Mouse (Mus musculus): ENCODE data around the gene Prkca. TPM values are rescaled to one million over a fixed set of nuclear protein-coding genes. Genes with fewer than 3 reads are reported as not detected.

The Prkca gene
- polyA plus RNA-seq, 1 experiment from 2014 or later = 19.8 TPM

DNA sequence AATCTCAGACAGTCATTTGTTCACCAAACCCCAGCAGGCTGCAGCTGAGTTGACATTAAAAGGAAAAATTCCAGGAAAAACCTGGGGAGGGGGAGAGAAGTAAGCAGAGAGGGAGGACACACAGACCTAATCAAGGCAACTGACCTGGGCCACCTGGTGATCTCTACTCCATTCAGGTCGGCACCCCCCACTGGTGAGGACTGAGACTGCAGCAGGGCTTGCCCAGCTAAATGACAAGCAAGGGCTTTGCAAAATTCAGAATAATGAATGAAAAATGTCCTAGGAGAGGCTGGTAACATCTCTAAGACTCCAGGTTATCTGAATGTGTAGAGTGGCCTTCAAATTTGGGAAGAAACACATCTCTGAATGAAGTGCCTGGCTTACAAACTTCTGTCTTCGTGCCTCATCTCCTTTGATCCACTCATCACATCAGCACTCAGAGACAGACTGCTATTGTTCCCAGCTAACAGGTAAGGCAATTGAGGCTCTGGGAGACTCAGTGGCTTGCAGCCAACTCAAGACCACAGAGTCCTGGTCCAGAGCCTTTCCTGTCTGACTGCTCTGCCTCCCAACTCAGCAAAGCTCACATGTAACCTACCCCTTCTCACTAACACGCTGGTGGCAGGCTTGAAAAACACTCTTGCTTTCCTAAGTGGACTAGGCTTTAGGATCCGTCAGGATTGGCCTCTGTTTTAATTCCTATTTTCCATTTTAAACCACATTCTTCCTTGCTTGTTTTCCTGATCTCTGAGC is 208.1 kb downstream of the Prkca start:
- H3K27ac ChIP-seq (ENCODE audit: low read depth) = no peak overlapping the region
- no peaks in the 10 kb centered on the region for H3K9me3 ChIP-seq (ENCODE audit: control insufficient read depth, low read length)
- H3K4me2 ChIP-seq (ENCODE audit: low read length) = no peak overlapping the region
- no peak overlapping the region for H3K9ac ChIP-seq (ENCODE audit: low read length)
- no peak for DNase-seq (ENCODE audit: low spot score)
- H3K36me3 ChIP-seq (ENCODE audit: control insufficient read depth, insufficient read depth, low read length) = no peaks in the 10 kb centered on the region
- no peak overlapping the region for H3K4me3 ChIP-seq (ENCODE audit: low read depth, low read length)
- 26% methylated on average over 4 of the region's 4 CpGs for WGBS
- ATAC-seq (replicated peaks; ENCODE audit: low FRiP score, low TSS enrichment, low read depth) = no peak
- no peaks in the 10 kb centered on the region for H3K27me3 ChIP-seq (replicated peaks; ENCODE audit: control insufficient read depth, insufficient read depth, low read length)
- H3K4me1 ChIP-seq (replicated peaks; ENCODE audit: control insufficient read depth, insufficient read depth, low read length) = peaks cover 9% of the 10 kb centered on the region; the same call in 1 of the 2 replicates

GRCm38 (mm10) chr11:108128593-108128992 is 215.1 kb downstream of the Prkca start:
- H3K9me3 ChIP-seq (ENCODE audit: control insufficient read depth, low read length) = no peaks in the 10 kb centered on the region
- DNase-seq (ENCODE audit: low spot score) = peak; percentile 77
- no peak for ATAC-seq (replicated peaks; ENCODE audit: low FRiP score, low TSS enrichment, low read depth)
- H3K4me1 ChIP-seq (replicated peaks; ENCODE audit: control insufficient read depth, insufficient read depth, low read length) = no peaks in the 10 kb centered on the region
- no peak overlapping the region for H3K4me2 ChIP-seq (ENCODE audit: low read length)
- WGBS = 38% methylated on average over 5 of the region's 5 CpGs
- no peak overlapping the region for H3K4me3 ChIP-seq (ENCODE audit: low read depth, low read length)
- no peak overlapping the region for H3K9ac ChIP-seq (ENCODE audit: low read length)
- H3K27ac ChIP-seq (ENCODE audit: low read depth) = no peak overlapping the region
- no peaks in the 10 kb centered on the region for H3K36me3 ChIP-seq (ENCODE audit: control insufficient read depth, insufficient read depth, low read length)
- H3K27me3 ChIP-seq (replicated peaks; ENCODE audit: control insufficient read depth, insufficient read depth, low read length) = no peaks in the 10 kb centered on the region

DNA sequence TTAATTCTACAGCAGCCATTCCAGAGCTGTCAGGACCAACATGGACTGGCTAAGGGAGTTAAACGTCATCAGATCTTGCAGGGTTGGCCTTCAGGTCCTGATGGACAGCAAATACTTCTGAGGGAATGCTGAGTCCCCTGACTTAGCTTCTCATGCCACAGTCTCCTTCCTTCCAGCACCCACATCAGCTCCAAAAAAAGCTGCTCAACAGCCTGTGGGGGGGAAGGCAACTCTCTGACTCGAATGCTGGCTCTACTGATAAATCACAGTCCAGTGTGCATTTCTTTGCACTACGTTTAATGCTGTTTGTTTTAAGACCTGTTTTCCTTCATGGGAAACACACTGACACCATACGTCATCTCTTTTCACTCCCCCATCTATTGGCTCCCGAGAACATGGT is 215.8 kb downstream of the Prkca start:
- no peaks in the 10 kb centered on the region for H3K36me3 ChIP-seq (ENCODE audit: control insufficient read depth, insufficient read depth, low read length)
- H3K4me3 ChIP-seq (ENCODE audit: low read depth, low read length) = no peak overlapping the region
- no peak for ATAC-seq (replicated peaks; ENCODE audit: low FRiP score, low TSS enrichment, low read depth)
- H3K4me2 ChIP-seq (ENCODE audit: low read length) = no peak overlapping the region
- no peaks in the 10 kb centered on the region for H3K27me3 ChIP-seq (replicated peaks; ENCODE audit: control insufficient read depth, insufficient read depth, low read length)
- H3K9ac ChIP-seq (ENCODE audit: low read length) = no peak overlapping the region
- H3K27ac ChIP-seq (ENCODE audit: low read depth) = no peak overlapping the region
- DNase-seq (ENCODE audit: low spot score) = no peak
- H3K4me1 ChIP-seq (replicated peaks; ENCODE audit: control insufficient read depth, insufficient read depth, low read length) = no peaks in the 10 kb centered on the region
- WGBS = 63% methylated on average over 5 of the region's 5 CpGs
- H3K9me3 ChIP-seq (ENCODE audit: control insufficient read depth, low read length) = no peaks in the 10 kb centered on the region

DNA sequence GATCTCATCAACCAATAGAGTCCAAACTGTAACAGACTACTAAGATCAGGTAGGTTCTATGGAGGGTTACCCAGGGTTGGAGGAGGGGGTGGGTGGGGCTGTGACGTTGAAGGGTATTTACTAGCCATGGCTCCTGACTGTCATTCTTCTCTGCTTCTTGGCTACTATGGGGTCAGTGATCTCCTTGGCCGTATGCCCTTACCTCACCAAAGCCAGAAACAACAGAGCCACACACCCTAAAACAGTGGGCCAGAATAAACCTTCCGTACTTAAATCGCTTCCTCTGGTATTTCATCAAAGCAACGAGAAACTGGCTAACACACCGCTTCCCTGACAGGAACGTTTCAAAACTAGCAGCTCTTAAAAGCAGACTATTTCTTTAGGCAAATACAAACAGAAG is 221.2 kb downstream of the Prkca start:
- Histone ChIP-seq H3K4me3 (ENCODE audit: low read depth, low read length) (no peak overlapping the region), H3K27ac (ENCODE audit: low read depth) (no peak overlapping the region), H3K4me1 (replicated peaks; ENCODE audit: control insufficient read depth, insufficient read depth, low read length) (no peaks in the 10 kb centered on the region), H3K36me3 (ENCODE audit: control insufficient read depth, insufficient read depth, low read length) (no peaks in the 10 kb centered on the region), H3K4me2 (ENCODE audit: low read length) (no peak overlapping the region), H3K27me3 (replicated peaks; ENCODE audit: control insufficient read depth, insufficient read depth, low read length) (no peaks in the 10 kb centered on the region), H3K9me3 (ENCODE audit: control insufficient read depth, low read length) (no peaks in the 10 kb centered on the region), H3K9ac (ENCODE audit: low read length) (no peak overlapping the region)
- WGBS = 74% methylated on average over 7 of the region's 7 CpGs
- no peak for DNase-seq (ENCODE audit: low spot score)
- no peak for ATAC-seq (replicated peaks; ENCODE audit: low FRiP score, low TSS enrichment, low read depth)

GRCm38 (mm10) chr11:108120708-108121107 is 223.0 kb downstream of the Prkca start:
- Histone ChIP-seq H3K4me3 (ENCODE audit: low read depth, low read length) (no peak overlapping the region), H3K36me3 (ENCODE audit: control insufficient read depth, insufficient read depth, low read length) (no peaks in the 10 kb centered on the region), H3K27ac (ENCODE audit: low read depth) (no peak overlapping the region), H3K27me3 (replicated peaks; ENCODE audit: control insufficient read depth, insufficient read depth, low read length) (no peaks in the 10 kb centered on the region), H3K4me1 (replicated peaks; ENCODE audit: control insufficient read depth, insufficient read depth, low read length) (no peaks in the 10 kb centered on the region), H3K9me3 (ENCODE audit: control insufficient read depth, low read length) (no peaks in the 10 kb centered on the region), H3K9ac (ENCODE audit: low read length) (no peak overlapping the region), H3K4me2 (ENCODE audit: low read length) (no peak overlapping the region)
- DNase-seq (ENCODE audit: low spot score) = no peak
- WGBS = 62% methylated on average over 5 of the region's 5 CpGs
- ATAC-seq (replicated peaks; ENCODE audit: low FRiP score, low TSS enrichment, low read depth) = 0 out of 2 replicates have a peak, but pooled peaks have one; percentile 19

DNA sequence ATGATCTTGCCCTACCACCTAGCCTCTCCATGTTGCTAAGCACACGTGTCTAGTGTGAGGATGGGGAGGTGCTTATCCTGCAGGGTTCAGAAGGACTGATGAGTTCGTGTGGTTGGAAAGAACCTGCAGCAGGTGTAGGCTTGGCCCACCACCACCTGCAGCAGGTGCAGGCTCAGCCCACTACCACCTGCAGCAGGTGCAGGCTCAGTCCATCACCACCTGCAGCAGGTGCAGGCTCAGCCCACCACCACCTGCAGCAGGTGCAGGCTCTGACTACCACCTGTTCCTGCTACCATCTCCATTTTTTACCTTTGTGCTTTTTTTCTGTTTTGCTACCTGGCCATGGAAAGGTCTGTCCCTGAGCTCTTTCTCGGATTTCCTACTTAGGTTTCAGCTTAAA is 223.9 kb downstream of the Prkca start:
- Histone ChIP-seq H3K4me1 (replicated peaks; ENCODE audit: control insufficient read depth, insufficient read depth, low read length) (no peaks in the 10 kb centered on the region), H3K36me3 (ENCODE audit: control insufficient read depth, insufficient read depth, low read length) (no peaks in the 10 kb centered on the region), H3K4me3 (ENCODE audit: low read depth, low read length) (no peak overlapping the region), H3K4me2 (ENCODE audit: low read length) (no peak overlapping the region), H3K9me3 (ENCODE audit: control insufficient read depth, low read length) (no peaks in the 10 kb centered on the region), H3K27me3 (replicated peaks; ENCODE audit: control insufficient read depth, insufficient read depth, low read length) (no peaks in the 10 kb centered on the region), H3K9ac (ENCODE audit: low read length) (no peak overlapping the region), H3K27ac (ENCODE audit: low read depth) (no peak overlapping the region)
- ATAC-seq (replicated peaks; ENCODE audit: low FRiP score, low TSS enrichment, low read depth) = no peak
- 81% methylated on average over 3 of the region's 3 CpGs for WGBS
- no peak for DNase-seq (ENCODE audit: low spot score)

DNA sequence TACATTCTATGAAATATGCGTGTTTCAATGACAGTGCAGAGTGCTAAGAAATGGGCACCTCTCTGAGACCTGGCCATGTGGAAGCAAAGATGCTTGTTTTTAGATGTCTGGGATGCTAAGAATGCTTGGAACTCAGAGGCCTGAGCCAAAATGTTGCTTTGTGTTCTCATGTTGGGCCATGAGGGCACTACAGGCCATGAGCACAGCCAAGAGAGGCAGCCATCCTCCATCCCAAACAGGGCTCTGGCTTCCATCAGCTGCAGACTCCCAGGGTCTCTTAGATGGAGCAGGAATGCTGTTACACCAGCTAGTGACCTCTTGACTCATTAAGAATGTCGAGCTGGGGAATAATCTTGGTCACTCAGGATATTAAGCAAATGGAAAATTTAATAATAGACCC is 224.9 kb downstream of the Prkca start:
- 62% methylated on average over 2 of the region's 2 CpGs for WGBS
- H3K27me3 ChIP-seq (replicated peaks; ENCODE audit: control insufficient read depth, insufficient read depth, low read length) = no peaks in the 10 kb centered on the region
- no peak for ATAC-seq (replicated peaks; ENCODE audit: low FRiP score, low TSS enrichment, low read depth)

DNA sequence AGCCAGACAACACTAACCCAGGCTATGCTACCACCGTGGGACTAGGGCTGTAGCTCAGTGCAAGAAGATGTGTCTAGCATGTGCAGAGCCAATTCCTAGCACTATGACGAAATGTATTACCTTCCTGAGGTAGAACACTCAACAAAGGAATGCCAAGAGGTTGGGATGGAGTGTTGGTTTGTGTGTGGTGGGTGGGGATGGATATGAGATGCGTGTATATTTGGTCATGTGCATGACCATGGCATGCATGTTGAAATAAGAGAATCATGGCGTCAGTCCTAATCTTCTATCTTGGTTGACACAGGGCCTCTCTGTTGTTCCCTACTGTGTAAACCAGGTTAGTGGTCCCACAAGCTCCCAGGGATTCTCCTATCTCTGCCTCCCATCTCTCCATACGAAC is 225.5 kb downstream of the Prkca start:
- WGBS = 89% methylated on average over 5 of the region's 5 CpGs
- Histone ChIP-seq H3K9me3 (ENCODE audit: control insufficient read depth, low read length) (no peaks in the 10 kb centered on the region), H3K36me3 (ENCODE audit: control insufficient read depth, insufficient read depth, low read length) (no peaks in the 10 kb centered on the region), H3K4me2 (ENCODE audit: low read length) (no peak overlapping the region), H3K4me1 (replicated peaks; ENCODE audit: control insufficient read depth, insufficient read depth, low read length) (no peaks in the 10 kb centered on the region), H3K27ac (ENCODE audit: low read depth) (no peak overlapping the region), H3K27me3 (replicated peaks; ENCODE audit: control insufficient read depth, insufficient read depth, low read length) (no peaks in the 10 kb centered on the region), H3K9ac (ENCODE audit: low read length) (no peak overlapping the region), H3K4me3 (ENCODE audit: low read depth, low read length) (no peak overlapping the region)
- ATAC-seq (replicated peaks; ENCODE audit: low FRiP score, low TSS enrichment, low read depth) (no peak), DNase-seq (ENCODE audit: low spot score) (no peak)

More for the DNA sequence above, 224.9 kb downstream of the Prkca start:
- H3K9me3 ChIP-seq (ENCODE audit: control insufficient read depth, low read length) = no peaks in the 10 kb centered on the region
- no peaks in the 10 kb centered on the region for H3K36me3 ChIP-seq (ENCODE audit: control insufficient read depth, insufficient read depth, low read length)
- no peak overlapping the region for H3K9ac ChIP-seq (ENCODE audit: low read length)
- no peak overlapping the region for H3K27ac ChIP-seq (ENCODE audit: low read depth)
- H3K4me1 ChIP-seq (replicated peaks; ENCODE audit: control insufficient read depth, insufficient read depth, low read length) = no peaks in the 10 kb centered on the region
- no peak overlapping the region for H3K4me2 ChIP-seq (ENCODE audit: low read length)
- H3K4me3 ChIP-seq (ENCODE audit: low read depth, low read length) = no peak overlapping the region
- no peak for DNase-seq (ENCODE audit: low spot score)

- Histone ChIP-seq H3K4me3 (ENCODE audit: low read depth, low read length) (no peak overlapping the region), H3K9ac (ENCODE audit: low read length) (no peak overlapping the region), H3K27me3 (replicated peaks; ENCODE audit: control insufficient read depth, insufficient read depth, low read length) (no peaks in the 10 kb centered on the region), H3K4me2 (ENCODE audit: low read length) (no peak overlapping the region), H3K4me1 (replicated peaks; ENCODE audit: control insufficient read depth, insufficient read depth, low read length) (no peaks in the 10 kb centered on the region), H3K9me3 (ENCODE audit: control insufficient read depth, low read length) (no peaks in the 10 kb centered on the region), H3K27ac (ENCODE audit: low read depth) (no peak overlapping the region), H3K36me3 (ENCODE audit: control insufficient read depth, insufficient read depth, low read length) (no peaks in the 10 kb centered on the region)
- 75% methylated on average over 10 of the region's 10 CpGs for WGBS
- ATAC-seq (replicated peaks; ENCODE audit: low FRiP score, low TSS enrichment, low read depth) (no peak), DNase-seq (ENCODE audit: low spot score) (no peak)
Measured at GRCm38 (mm10) chr11:108117360-108118050, 226.2 kb downstream of the Prkca start.
